Mouse (Mus musculus): Measurements from ENCODE around the gene Nrtn. TPM values are rescaled to one million over a fixed set of nuclear protein-coding genes. Genes with fewer than 3 reads are reported as not detected.

Nrtn gene
- polyA plus RNA-seq, 1 experiment from 2014 or later, result 6.3 TPM

- Histone ChIP-seq H3K9me3 (ENCODE audit: control insufficient read depth, low read length) (no peaks in the 10 kb centered on the region), H3K4me2 (ENCODE audit: low read depth) (no peak overlapping the region), H3K4me3 (ENCODE audit: low read depth, low read length) (no peak overlapping the region), H3K27ac (ENCODE audit: low read depth, low read length) (no peak overlapping the region), H3K9ac (ENCODE audit: low read length) (no peak overlapping the region), H3K36me3 (ENCODE audit: control insufficient read depth, insufficient read depth, low read length) (peaks cover 6% of the 10 kb centered on the region; the same call in 1 of the 2 replicates), H3K4me1 (ENCODE audit: control insufficient read depth, insufficient read depth, low read length) (no peaks in the 10 kb centered on the region), H3K27me3 (ENCODE audit: control insufficient read depth, insufficient read depth, low read length) (no peaks in the 10 kb centered on the region)
- DNase-seq (ENCODE audit: low spot score) (no peak), ATAC-seq (ENCODE audit: insufficient read depth, low FRiP score, low TSS enrichment) (no peak)
- WGBS, result 84% methylated on average over 13 of the region's 13 CpGs
Observed at GRCm38 (mm10) chr17:56780291-56780978, 23.1 kb upstream of the Nrtn start.

GRCm38 (mm10) chr17:56778779-56779362, 21.5 kb upstream of the Nrtn start:
- DNase-seq (ENCODE audit: low spot score), result no peak

GRCm38 (mm10) chr17:56777568-56777967, 20.2 kb upstream of the Nrtn start:
- no peak overlapping the region for H3K27ac ChIP-seq (ENCODE audit: low read depth, low read length)
- H3K4me1 ChIP-seq (ENCODE audit: control insufficient read depth, insufficient read depth, low read length), result no peaks in the 10 kb centered on the region
- no peak for DNase-seq (ENCODE audit: low spot score)
- H3K9me3 ChIP-seq (ENCODE audit: control insufficient read depth, low read length), result no peaks in the 10 kb centered on the region
- H3K36me3 ChIP-seq (ENCODE audit: control insufficient read depth, insufficient read depth, low read length), result peaks cover 6% of the 10 kb centered on the region; the same call in 1 of the 2 replicates
- no peaks in the 10 kb centered on the region for H3K27me3 ChIP-seq (ENCODE audit: control insufficient read depth, insufficient read depth, low read length)
- no peak overlapping the region for H3K4me3 ChIP-seq (ENCODE audit: low read depth, low read length)
- no peak overlapping the region for H3K4me2 ChIP-seq (ENCODE audit: low read depth)
- ATAC-seq (ENCODE audit: insufficient read depth, low FRiP score, low TSS enrichment), result no peak
- WGBS, result 90% methylated on average over 11 of the region's 11 CpGs
- H3K9ac ChIP-seq (ENCODE audit: low read length), result no peak overlapping the region

More at GRCm38 (mm10) chr17:56778779-56779362, 21.5 kb upstream of the Nrtn start:
- ATAC-seq (ENCODE audit: insufficient read depth, low FRiP score, low TSS enrichment), result no peak
- no peaks in the 10 kb centered on the region for H3K4me1 ChIP-seq (ENCODE audit: control insufficient read depth, insufficient read depth, low read length)
- peaks cover 6% of the 10 kb centered on the region; the same call in 1 of the 2 replicates for H3K36me3 ChIP-seq (ENCODE audit: control insufficient read depth, insufficient read depth, low read length)
- H3K4me2 ChIP-seq (ENCODE audit: low read depth), result no peak overlapping the region
- H3K27me3 ChIP-seq (ENCODE audit: control insufficient read depth, insufficient read depth, low read length), result no peaks in the 10 kb centered on the region
- no peak overlapping the region for H3K4me3 ChIP-seq (ENCODE audit: low read depth, low read length)
- no peak overlapping the region for H3K27ac ChIP-seq (ENCODE audit: low read depth, low read length)
- H3K9ac ChIP-seq (ENCODE audit: low read length), result no peak overlapping the region
- no peaks in the 10 kb centered on the region for H3K9me3 ChIP-seq (ENCODE audit: control insufficient read depth, low read length)
- WGBS, result 70% methylated on average over 3 of the region's 3 CpGs

GRCm38 (mm10) chr17:56769950-56770349, 12.6 kb upstream of the Nrtn start, which contains the start of gene Prr22:
TSS of gene Prr22 (plus strand) at chr17:56770250.
- 96% methylated on average over 5 of the region's 5 CpGs for WGBS
- H3K4me2 ChIP-seq (ENCODE audit: low read depth), result no peak within 1 kb of the TSS
- H3K9ac ChIP-seq (ENCODE audit: low read length), result no peak within 1 kb of the TSS
- H3K27me3 ChIP-seq (ENCODE audit: control insufficient read depth, insufficient read depth, low read length), result no peaks in the 10 kb centered on the region
- H3K4me1 ChIP-seq (ENCODE audit: control insufficient read depth, insufficient read depth, low read length), result 0 out of 2 replicates have a peak, but pooled peaks cover 3% of the 10 kb centered on the region
- ATAC-seq (ENCODE audit: insufficient read depth, low FRiP score, low TSS enrichment) (no peak), DNase-seq (ENCODE audit: low spot score) (no peak)
- H3K27ac ChIP-seq (ENCODE audit: low read depth, low read length), result no peak within 1 kb of the TSS
- H3K4me3 ChIP-seq (ENCODE audit: low read depth, low read length), result no peak within 1 kb of the TSS
- peaks cover 19% of the 10 kb centered on the region for H3K36me3 ChIP-seq (ENCODE audit: control insufficient read depth, insufficient read depth, low read length)
- H3K9me3 ChIP-seq (ENCODE audit: control insufficient read depth, low read length), result no peaks in the 10 kb centered on the region

GRCm38 (mm10) chr17:56768941-56769340, 11.6 kb upstream of the Nrtn start:
- Histone ChIP-seq H3K4me1 (ENCODE audit: control insufficient read depth, insufficient read depth, low read length) (0 out of 2 replicates have a peak, but pooled peaks cover 3% of the 10 kb centered on the region), H3K9me3 (ENCODE audit: control insufficient read depth, low read length) (no peaks in the 10 kb centered on the region), H3K36me3 (ENCODE audit: control insufficient read depth, insufficient read depth, low read length) (peaks cover 19% of the 10 kb centered on the region), H3K27me3 (ENCODE audit: control insufficient read depth, insufficient read depth, low read length) (no peaks in the 10 kb centered on the region), H3K9ac (ENCODE audit: low read length) (no peak overlapping the region), H3K4me3 (ENCODE audit: low read depth, low read length) (no peak overlapping the region), H3K27ac (ENCODE audit: low read depth, low read length) (no peak overlapping the region), H3K4me2 (ENCODE audit: low read depth) (no peak overlapping the region)
- DNase-seq (ENCODE audit: low spot score) (no peak), ATAC-seq (ENCODE audit: insufficient read depth, low FRiP score, low TSS enrichment) (no peak)
- WGBS, result 89% methylated on average over 11 of the region's 11 CpGs

GRCm38 (mm10) chr17:56767531-56768135, 10.3 kb upstream of the Nrtn start:
- DNase-seq (ENCODE audit: low spot score), result no peak

GRCm38 (mm10) chr17:56766631-56767405, 9.5 kb upstream of the Nrtn start:
- H3K9ac ChIP-seq (ENCODE audit: low read length), result no peak overlapping the region
- no peak overlapping the region for H3K4me3 ChIP-seq (ENCODE audit: low read depth, low read length)
- no peak overlapping the region for H3K27ac ChIP-seq (ENCODE audit: low read depth, low read length)
- peaks cover 19% of the 10 kb centered on the region for H3K36me3 ChIP-seq (ENCODE audit: control insufficient read depth, insufficient read depth, low read length)
- no peak for ATAC-seq (ENCODE audit: insufficient read depth, low FRiP score, low TSS enrichment)
- no peak for DNase-seq (ENCODE audit: low spot score)
- 0 out of 2 replicates have a peak, but pooled peaks cover 6% of the 10 kb centered on the region for H3K4me1 ChIP-seq (ENCODE audit: control insufficient read depth, insufficient read depth, low read length)
- H3K4me2 ChIP-seq (ENCODE audit: low read depth), result no peak overlapping the region
- H3K9me3 ChIP-seq (ENCODE audit: control insufficient read depth, low read length), result no peaks in the 10 kb centered on the region
- 96% methylated on average over 27 of the region's 27 CpGs for WGBS
- H3K27me3 ChIP-seq (ENCODE audit: control insufficient read depth, insufficient read depth, low read length), result no peaks in the 10 kb centered on the region

More at GRCm38 (mm10) chr17:56767531-56768135, 10.3 kb upstream of the Nrtn start:
- no peak overlapping the region for H3K4me2 ChIP-seq (ENCODE audit: low read depth)
- no peak overlapping the region for H3K9ac ChIP-seq (ENCODE audit: low read length)
- ATAC-seq (ENCODE audit: insufficient read depth, low FRiP score, low TSS enrichment), result no peak
- no peaks in the 10 kb centered on the region for H3K27me3 ChIP-seq (ENCODE audit: control insufficient read depth, insufficient read depth, low read length)
- 96% methylated on average over 29 of the region's 29 CpGs for WGBS
- H3K36me3 ChIP-seq (ENCODE audit: control insufficient read depth, insufficient read depth, low read length), result peaks cover 19% of the 10 kb centered on the region
- H3K27ac ChIP-seq (ENCODE audit: low read depth, low read length), result no peak overlapping the region
- 0 out of 2 replicates have a peak, but pooled peaks cover 3% of the 10 kb centered on the region for H3K4me1 ChIP-seq (ENCODE audit: control insufficient read depth, insufficient read depth, low read length)
- H3K4me3 ChIP-seq (ENCODE audit: low read depth, low read length), result no peak overlapping the region
- H3K9me3 ChIP-seq (ENCODE audit: control insufficient read depth, low read length), result no peaks in the 10 kb centered on the region

GRCm38 (mm10) chr17:56765431-56765830, 8.1 kb upstream of the Nrtn start:
- 0 out of 2 replicates have a peak, but pooled peaks cover 6% of the 10 kb centered on the region for H3K4me1 ChIP-seq (ENCODE audit: control insufficient read depth, insufficient read depth, low read length)
- WGBS, result 65% methylated on average over 12 of the region's 12 CpGs
- peak overlapping the region; percentile 63 for H3K4me3 ChIP-seq (ENCODE audit: low read depth, low read length)
- DNase-seq (ENCODE audit: low spot score) (no peak), ATAC-seq (ENCODE audit: insufficient read depth, low FRiP score, low TSS enrichment) (peak; percentile 3; the same call in 1 of the 2 replicates)
- peak overlapping the region; percentile 42 for H3K4me2 ChIP-seq (ENCODE audit: low read depth)
- H3K9ac ChIP-seq (ENCODE audit: low read length), result 0 out of 2 replicates have a peak overlapping the region, but pooled peaks have one; percentile 23
- H3K27ac ChIP-seq (ENCODE audit: low read depth, low read length), result no peak overlapping the region
- H3K27me3 ChIP-seq (ENCODE audit: control insufficient read depth, insufficient read depth, low read length), result no peaks in the 10 kb centered on the region
- peaks cover 16% of the 10 kb centered on the region for H3K36me3 ChIP-seq (ENCODE audit: control insufficient read depth, insufficient read depth, low read length)
- H3K9me3 ChIP-seq (ENCODE audit: control insufficient read depth, low read length), result no peaks in the 10 kb centered on the region
